Mouse (Mus musculus) bone marrow, adult 2 months (tissue): ENCODE data around the gene Mxi1. TPM values are rescaled to one million over a fixed set of nuclear protein-coding genes. Genes with fewer than 3 reads are reported as not detected.
A peak's percentile ranks its signal among the peaks of the same experiment; 100 is the strongest.
"Not testable (repeated sequence)": the region's sequence is repeated elsewhere in the genome, so short reads cannot be mapped to it uniquely, and the experiment has no call there.

Source experiments
- H3K27ac ChIP-seq: fragments of 200-500 bp; 2 replicates; pipeline ENCODE4 v1.5.1; 2012; ENCODE audit warnings: low read depth, mild to moderate bottlenecking, control low read depth, inconsistent platforms, low read length; ENCODE audit not compliant: control insufficient read depth, poor library complexity, insufficient read depth
- H3K4me1 ChIP-seq: fragments of 200-500 bp; 2 replicates; pipeline ENCODE4 v1.6.1; 2011; ENCODE audit warnings: low read length; ENCODE audit not compliant: control insufficient read depth, insufficient read depth
- H3K4me3 ChIP-seq: fragments of 200-500 bp; replicated peaks from 2 replicates; pipeline ENCODE3; 2011; ENCODE audit warnings: mild to moderate bottlenecking, low read depth, low read length, control low read depth; ENCODE audit not compliant: control insufficient read depth
- CTCF ChIP-seq: fragments of 200-500 bp; IDR thresholded peaks from 2 replicates; pipeline ENCODE4 v1.5.1; 2011; ENCODE audit warnings: low read length, control low read depth; ENCODE audit not compliant: control insufficient read depth, insufficient read depth
- POLR2A ChIP-seq: fragments of 200-500 bp; IDR thresholded peaks from 2 replicates; pipeline ENCODE4 v1.6.1; 2011; ENCODE audit warnings: low read depth, mild to moderate bottlenecking, control low read depth, low read length, borderline replicate concordance; ENCODE audit not compliant: control insufficient read depth
- WGBS: fragments of 180-500 bp; shearing (Covaris S2); methylation state at CpG from one replicate; pipeline ENCODE4 v1.1.7; 2018; 5-methylcytosine and 5-hydroxymethylcytosine counted together
- polyA plus RNA-seq: library from polyadenylated mRNA; stranded (reverse); fragments of >200 nt; gene quantifications from 2 replicates; pipeline ENCODE4 v1.2.4, GENCODE M21; 2011; ENCODE audit warnings: low replicate concordance; ENCODE audit not compliant: missing spikeins, insufficient read depth, insufficient read length

The Mxi1 gene
- polyA plus RNA-seq, 1 experiment: 32.4 TPM

GRCm38 (mm10) chr19:53389851-53390431, 79.6 kb downstream of the Mxi1 start:
- under 1% methylated on average over 59 of the region's 59 CpGs for WGBS
- peak overlapping the region; percentile 96 for H3K27ac ChIP-seq
- peaks cover 1% of the 10 kb centered on the region; the same call in 1 of the 2 replicates for H3K4me1 ChIP-seq
- TF ChIP-seq CTCF (no peak), POLR2A (no peak)
- H3K4me3 ChIP-seq: peak overlapping the region; percentile 63

- H3K27ac ChIP-seq: peak within 1 kb of the TSS; percentile 96
- H3K4me1 ChIP-seq: peaks cover 1% of the 10 kb centered on the region; the same call in 1 of the 2 replicates
- peak; percentile 78 for TF ChIP-seq POLR2A
- TF ChIP-seq CTCF: no peak
- H3K4me3 ChIP-seq: peak within 1 kb of the TSS; percentile 87
- under 1% methylated on average over 48 of the region's 48 CpGs for WGBS
These were observed 80.2 kb downstream of the Mxi1 start, which contains the start of gene Smndc1 for GRCm38 (mm10) chr19:53390495-53391007. Gene Smndc1, minus strand, starts transcription at chr19:53390578.

GRCm38 (mm10) chr19:53391386-53391785, 81.1 kb downstream of the Mxi1 start:
- Histone ChIP-seq H3K4me3 (peak overlapping the region; percentile 27), H3K4me1 (peaks cover 1% of the 10 kb centered on the region; the same call in 1 of the 2 replicates), H3K27ac (no peak overlapping the region)
- 36% methylated on average over 8 of the region's 8 CpGs for WGBS
- TF ChIP-seq CTCF (no peak), POLR2A (no peak)

GRCm38 (mm10) chr19:53391787-53392186, 81.5 kb downstream of the Mxi1 start:
- no peak for TF ChIP-seq CTCF
- TF ChIP-seq POLR2A: no peak
- 49% methylated on average over 5 of the region's 5 CpGs for WGBS
- Histone ChIP-seq H3K4me1 (peaks cover 1% of the 10 kb centered on the region; the same call in 1 of the 2 replicates), H3K4me3 (no peak overlapping the region), H3K27ac (no peak overlapping the region)

- Histone ChIP-seq H3K4me3 (no peak overlapping the region), H3K4me1 (peaks cover 1% of the 10 kb centered on the region; the same call in 1 of the 2 replicates), H3K27ac (no peak overlapping the region)
- TF ChIP-seq CTCF: no peak
- TF ChIP-seq POLR2A: no peak
- WGBS: 64% methylated on average over 8 of the region's 8 CpGs
These were observed 82.5 kb downstream of the Mxi1 start for GRCm38 (mm10) chr19:53392781-53393343.

- TF ChIP-seq CTCF: no peak
- no peak for TF ChIP-seq POLR2A
- no peak overlapping the region for H3K4me3 ChIP-seq
- peaks cover 1% of the 10 kb centered on the region; the same call in 1 of the 2 replicates for H3K4me1 ChIP-seq
- no peak overlapping the region for H3K27ac ChIP-seq
These were observed 83.3 kb downstream of the Mxi1 start for GRCm38 (mm10) chr19:53393646-53394045.

- 10% methylated on average over 7 of the region's 7 CpGs for WGBS
These were observed 84.2 kb downstream of the Mxi1 start for GRCm38 (mm10) chr19:53394552-53394951.

GRCm38 (mm10) chr19:53394956-53395355, 84.6 kb downstream of the Mxi1 start:
- H3K4me3 ChIP-seq, H3K4me1 ChIP-seq, H3K27ac ChIP-seq: not testable (repeated sequence)
- 60% methylated on average over 3 of the region's 3 CpGs for WGBS

More at GRCm38 (mm10) chr19:53394552-53394951, 84.2 kb downstream of the Mxi1 start:
- no peak overlapping the region for H3K27ac ChIP-seq
- H3K4me1 ChIP-seq: peaks cover 3% of the 10 kb centered on the region
- no peak for TF ChIP-seq CTCF
- TF ChIP-seq POLR2A: no peak
- no peak overlapping the region for H3K4me3 ChIP-seq

- 26% methylated on average over 5 of the region's 5 CpGs for WGBS
- not testable (repeated sequence) for H3K4me3 ChIP-seq, H3K27ac ChIP-seq, H3K4me1 ChIP-seq
These were observed 85.5 kb downstream of the Mxi1 start for GRCm38 (mm10) chr19:53395805-53396204.
